Mouse (Mus musculus) neutrophil, adult 83 days (primary cell): ENCODE measurements around the gene Flcn. TPM values are rescaled to one million over a fixed set of nuclear protein-coding genes. Genes with fewer than 3 reads are reported as not detected.

ENCODE experiments used
- total RNA-seq, 2 experiments: library from RNA; stranded (reverse); gene quantifications; one replicate each; pipeline ENCODE4 v1.2.4; 2023

Gene Flcn
- 10 to 100 TPM; 36.6 to 36.9 TPM for total RNA-seq

DNA sequence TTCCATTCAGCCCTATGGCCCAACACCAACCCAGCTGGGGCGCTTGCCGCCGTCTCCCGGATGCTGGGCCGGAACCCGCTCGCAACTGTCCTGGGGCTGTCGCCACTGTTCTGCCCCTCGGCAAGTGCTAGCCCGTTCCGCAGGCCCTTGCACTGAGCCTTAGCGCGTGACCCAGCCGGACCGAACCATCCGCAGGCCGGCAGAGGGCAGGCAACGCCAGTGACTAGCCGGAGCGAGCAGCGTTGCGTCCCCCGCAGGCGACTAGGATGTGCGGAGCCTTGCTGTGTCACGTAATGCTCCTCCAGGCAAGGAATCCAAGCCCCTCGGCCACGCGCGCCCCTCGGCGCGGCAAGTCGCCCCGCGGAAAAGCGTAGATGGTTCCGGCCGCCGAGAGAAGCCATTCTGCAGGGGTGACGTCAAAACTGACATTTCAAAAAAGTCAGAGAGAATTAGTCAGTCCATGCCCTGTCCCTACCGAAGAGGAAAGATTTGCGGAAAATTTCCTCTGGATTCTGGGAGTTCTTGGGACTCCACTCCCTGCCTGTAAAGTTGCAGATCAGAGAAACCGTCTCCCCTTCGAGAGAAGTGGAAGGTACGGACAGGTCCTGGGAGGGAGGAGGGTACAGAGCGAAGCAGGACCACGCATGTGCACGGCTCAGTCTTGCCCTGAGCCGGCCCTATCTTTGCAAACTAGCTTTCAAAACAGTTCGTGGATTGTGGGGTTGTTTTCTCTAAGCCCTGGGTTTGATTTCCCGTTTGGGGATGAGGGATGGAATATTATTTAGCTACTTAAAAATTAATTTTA is at the start of gene Flcn:
Flcn (minus strand) TSS at position 347 of the 805 bp plus-strand sequence.

DNA sequence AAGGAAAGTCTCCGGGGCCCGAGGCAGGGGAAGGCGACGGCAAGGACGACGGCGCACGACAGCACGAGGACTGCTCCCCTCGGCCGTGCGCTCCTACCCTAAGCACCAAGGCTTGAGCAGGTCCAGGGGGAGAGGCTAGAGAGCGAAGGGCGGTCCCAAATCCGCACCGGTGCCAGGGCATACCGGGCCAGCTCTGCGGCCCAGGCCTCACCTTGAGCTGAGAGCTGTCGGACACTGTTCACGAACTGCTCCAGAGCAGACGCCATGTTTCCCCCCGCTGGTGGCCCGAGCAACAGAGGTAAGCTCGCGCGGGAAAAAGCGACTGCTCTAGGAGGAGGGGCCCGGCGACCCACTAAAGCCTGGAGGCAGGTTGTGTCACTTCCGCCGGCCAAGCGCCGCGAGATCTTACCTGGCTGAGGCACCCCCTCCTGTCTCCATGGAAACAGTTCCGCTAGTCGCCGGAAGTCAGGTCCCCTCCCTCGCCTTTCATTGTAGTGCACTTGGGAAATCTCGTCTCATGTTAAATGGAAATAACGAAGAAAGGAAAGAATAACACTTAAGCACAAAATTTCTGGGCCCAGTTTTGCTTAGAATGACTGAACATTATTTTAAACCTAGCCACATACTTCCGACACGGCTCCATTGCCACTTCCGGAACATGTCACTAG is 29.8 kb upstream of the Flcn start, which contains the start of gene Cops3:
Cops3 (minus strand) TSS at position 380 of the 668 bp plus-strand sequence.

DNA sequence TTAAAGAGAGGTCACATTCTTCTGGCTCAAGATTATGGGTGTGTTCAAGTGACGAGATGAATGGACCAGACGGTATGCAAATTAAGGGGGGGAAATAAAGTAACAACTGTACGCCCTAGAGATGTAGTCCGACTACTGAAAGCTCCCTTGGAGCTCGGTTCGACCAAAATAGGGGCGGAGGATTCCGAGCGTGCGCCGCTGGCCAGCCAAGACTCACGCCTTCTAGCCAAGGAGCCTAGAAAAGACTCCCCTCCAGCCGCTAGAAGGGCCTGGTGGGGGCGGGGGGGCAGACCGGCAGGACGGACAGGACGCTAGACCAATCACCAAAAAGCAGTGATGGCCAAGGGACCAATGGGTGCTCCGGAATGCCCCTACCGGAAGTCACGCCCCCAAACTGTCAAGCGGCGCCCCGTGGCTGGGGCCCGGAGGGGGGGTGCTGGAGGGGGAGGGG is 29.2 kb upstream of the Flcn start, which contains the start of gene Nt5m:
Nt5m (plus strand) TSS at position 440 of the 451 bp plus-strand sequence.

DNA sequence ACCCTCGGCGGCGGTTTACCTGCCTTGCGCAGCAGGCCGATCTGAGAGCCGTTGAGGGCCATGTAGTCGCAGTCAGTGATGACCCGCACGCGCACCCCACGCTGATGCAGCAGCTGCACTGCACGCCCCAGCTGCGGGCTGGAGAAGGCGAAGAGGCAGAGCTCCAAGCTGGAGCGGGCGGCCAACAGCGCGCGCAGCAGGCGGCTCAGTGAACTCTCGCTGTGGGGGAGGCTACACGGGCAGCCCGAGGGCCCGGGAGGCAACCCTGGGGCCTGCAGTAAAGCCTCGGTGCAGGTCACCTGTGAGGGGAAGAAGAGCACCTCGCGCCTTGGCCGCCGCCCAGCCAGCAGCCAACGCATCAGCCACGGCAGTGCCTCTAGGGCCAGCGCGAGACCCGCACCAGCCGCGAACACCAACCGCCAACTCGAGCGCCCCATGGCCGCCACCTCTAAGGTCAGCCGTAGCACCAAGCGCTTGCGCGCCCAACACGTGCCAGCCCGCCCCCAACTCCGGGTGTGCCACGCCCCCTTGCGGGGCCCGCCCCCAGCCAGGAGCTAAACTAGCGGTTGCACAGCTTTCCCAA is 22.5 kb downstream of the Flcn start, which contains the start of gene Pld6:
Pld6 (minus strand) TSS at position 447 of the 583 bp plus-strand sequence.

Other genes starting within 250 kb of the Flcn start
- gene Olfr222, start 233.8 kb downstream of the Flcn start, total RNA-seq: not detected
- gene Olfr223, start 216.7 kb downstream of the Flcn start, total RNA-seq: not detected
- 10 to 100 TPM; 46.3 to 51.8 TPM for gene Mprip, start 148.7 kb downstream of the Flcn start, total RNA-seq
- not detected for gene Pld6, start 22.4 kb downstream of the Flcn start, total RNA-seq
- 1 to 10 TPM; 6.1 to 6.8 TPM for gene Nt5m, start 29.4 kb upstream of the Flcn start, total RNA-seq
- gene Cops3, start 29.8 kb upstream of the Flcn start, total RNA-seq: 10 to 100 TPM; 42.3 to 56.3 TPM
- gene Med9, start 138.2 kb upstream of the Flcn start, total RNA-seq: 1 to 10 TPM; 7.2 to 8.2 TPM
- gene Rasd1, start 154.9 kb upstream of the Flcn start, total RNA-seq: under 1 TPM; 0.42 to 0.75 TPM
- 1 to 10 TPM in 1 of 2 experiments, under 1 TPM in 1; 0.73 to 3.3 TPM for gene Pemt, start 236.5 kb upstream of the Flcn start, total RNA-seq